Mouse (Mus musculus): ENCODE data around the gene Klhl32.
"Not testable (repeated sequence)": the region's sequence is repeated elsewhere in the genome, so short reads cannot be mapped to it uniquely, and the experiment has no call there.

The Klhl32 gene

GRCm38 (mm10) chr4:24795180-24795579 lies 55.7 kb downstream of the Klhl32 start:
- no peak for DNase-seq (ENCODE audit: low spot score)

- no peak for DNase-seq (ENCODE audit: low spot score)
These were observed 57.1 kb downstream of the Klhl32 start for GRCm38 (mm10) chr4:24793726-24794345.

GRCm38 (mm10) chr4:24792416-24792981 lies 58.4 kb downstream of the Klhl32 start:
- no peak for DNase-seq (ENCODE audit: low spot score)

- DNase-seq (ENCODE audit: low spot score) = no peak
These were observed 61.6 kb downstream of the Klhl32 start for GRCm38 (mm10) chr4:24789331-24789730.

GRCm38 (mm10) chr4:24785757-24786532 lies 65.0 kb downstream of the Klhl32 start:
- no peak for DNase-seq (ENCODE audit: low spot score)

- no peak for DNase-seq (ENCODE audit: low spot score)
These were observed 85.0 kb downstream of the Klhl32 start for GRCm38 (mm10) chr4:24765919-24766318.

- no peak for DNase-seq (ENCODE audit: low spot score)
These were observed 85.5 kb downstream of the Klhl32 start for GRCm38 (mm10) chr4:24765469-24765868.

GRCm38 (mm10) chr4:24764558-24764957 lies 86.4 kb downstream of the Klhl32 start:
- no peak for DNase-seq (ENCODE audit: low spot score)

- no peak for DNase-seq (ENCODE audit: low spot score)
These were observed 87.5 kb downstream of the Klhl32 start for GRCm38 (mm10) chr4:24763451-24763850.

- DNase-seq (ENCODE audit: low spot score) = no peak
These were observed 92.0 kb downstream of the Klhl32 start for GRCm38 (mm10) chr4:24758954-24759353.

- DNase-seq (ENCODE audit: low spot score) = no peak
These were observed 98.3 kb downstream of the Klhl32 start for GRCm38 (mm10) chr4:24752517-24753208.

- no peak for DNase-seq (ENCODE audit: low spot score)
These were observed 113.8 kb downstream of the Klhl32 start for GRCm38 (mm10) chr4:24737080-24737479.

GRCm38 (mm10) chr4:24720834-24721233 lies 130.1 kb downstream of the Klhl32 start:
- DNase-seq (ENCODE audit: low spot score) = no peak

GRCm38 (mm10) chr4:24715559-24715958 lies 135.4 kb downstream of the Klhl32 start:
- DNase-seq (ENCODE audit: low spot score) = no peak

GRCm38 (mm10) chr4:24714367-24714766 lies 136.6 kb downstream of the Klhl32 start:
- no peak for DNase-seq (ENCODE audit: low spot score)

- DNase-seq (ENCODE audit: low spot score) = no peak
These were observed 152.3 kb downstream of the Klhl32 start for GRCm38 (mm10) chr4:24698528-24699117.

GRCm38 (mm10) chr4:24680080-24680479 lies 170.8 kb downstream of the Klhl32 start:
- DNase-seq (ENCODE audit: low spot score) = no peak

- DNase-seq (ENCODE audit: low spot score) = no peak
These were observed 180.9 kb downstream of the Klhl32 start for GRCm38 (mm10) chr4:24670007-24670406.

- DNase-seq (ENCODE audit: low spot score) = no peak
These were observed 191.7 kb downstream of the Klhl32 start for GRCm38 (mm10) chr4:24659218-24659617.

GRCm38 (mm10) chr4:24644735-24645134 lies 206.2 kb downstream of the Klhl32 start:
- not testable (repeated sequence) for DNase-seq (ENCODE audit: low spot score)

GRCm38 (mm10) chr4:24642306-24642705 lies 208.6 kb downstream of the Klhl32 start:
- DNase-seq (ENCODE audit: low spot score) = no peak

Measured in ovary, postnatal 10 days (tissue).